Mouse (Mus musculus): ENCODE measurements around the gene Lins1.
A peak's percentile ranks its signal among the peaks of the same experiment; 100 is the strongest.

Gene Lins1

GRCm38 (mm10) chr7:66689620-66690360 is at the start of gene Lins1:
Gene Lins1 (plus strand): TSS chr7:66689889.
- DNase-seq (ENCODE audit: low spot score): peak; percentile 100

GRCm38 (mm10) chr7:66645736-66646135 is 44.0 kb upstream of the Lins1 start:
- DNase-seq (ENCODE audit: low spot score): no peak

- DNase-seq (ENCODE audit: low spot score): no peak
Observed at GRCm38 (mm10) chr7:66649181-66649580, 40.5 kb upstream of the Lins1 start.

GRCm38 (mm10) chr7:66650883-66651282 is 38.8 kb upstream of the Lins1 start:
- DNase-seq (ENCODE audit: low spot score): no peak

GRCm38 (mm10) chr7:66652216-66652615 is 37.5 kb upstream of the Lins1 start:
- DNase-seq (ENCODE audit: low spot score): no peak

GRCm38 (mm10) chr7:66653596-66653995 is 36.1 kb upstream of the Lins1 start:
- DNase-seq (ENCODE audit: low spot score): no peak

- no peak for DNase-seq (ENCODE audit: low spot score)
Observed at GRCm38 (mm10) chr7:66655471-66655870, 34.2 kb upstream of the Lins1 start.

GRCm38 (mm10) chr7:66660291-66660690 is 29.4 kb upstream of the Lins1 start:
- no peak for DNase-seq (ENCODE audit: low spot score)

GRCm38 (mm10) chr7:66660972-66661371 is 28.7 kb upstream of the Lins1 start:
- DNase-seq (ENCODE audit: low spot score): no peak

- peak; percentile 33 for DNase-seq (ENCODE audit: low spot score)
Observed at GRCm38 (mm10) chr7:66661572-66661971, 28.1 kb upstream of the Lins1 start.

DNA sequence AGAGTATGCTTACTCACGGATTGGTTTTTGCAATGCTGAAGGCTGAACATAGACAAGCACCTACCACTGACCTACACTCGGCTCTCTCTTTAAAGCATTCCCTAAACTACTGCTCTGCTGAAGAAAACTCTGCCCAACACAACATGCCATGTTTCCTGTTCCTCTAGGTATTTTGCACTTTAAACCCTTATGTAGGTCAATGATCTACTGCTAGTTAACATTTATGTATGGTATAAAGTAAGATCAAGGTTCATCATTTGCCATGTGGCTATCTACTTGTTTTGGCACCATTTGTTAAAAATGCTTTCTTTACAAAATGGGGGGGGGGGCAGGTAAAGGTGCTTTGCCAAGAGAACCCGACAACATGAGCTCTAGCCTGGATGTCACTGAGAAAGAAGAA is 26.1 kb upstream of the Lins1 start:
- DNase-seq (ENCODE audit: low spot score): no peak

DNA sequence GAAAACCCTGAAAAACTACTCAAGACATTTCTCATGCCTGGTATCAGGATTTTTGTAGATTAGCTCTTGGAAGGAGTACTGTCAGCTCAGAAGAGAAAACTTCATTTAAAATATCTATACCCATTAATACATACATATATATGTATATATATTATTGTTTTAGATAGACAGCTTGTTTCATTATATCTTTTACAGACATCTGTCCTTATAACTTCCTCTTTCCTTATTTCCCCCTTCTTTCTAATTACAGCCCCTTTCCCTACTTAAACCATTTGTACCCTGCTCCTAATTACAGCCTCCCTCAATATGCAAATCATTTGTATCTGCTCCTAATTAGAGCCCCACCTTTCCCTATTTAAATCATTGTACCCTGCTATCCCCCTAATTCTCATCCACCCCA is 22.6 kb upstream of the Lins1 start:
- no peak for DNase-seq (ENCODE audit: low spot score)

GRCm38 (mm10) chr7:66675800-66676199 is 13.9 kb upstream of the Lins1 start:
- DNase-seq (ENCODE audit: low spot score): no peak

- DNase-seq (ENCODE audit: low spot score): no peak
Observed at GRCm38 (mm10) chr7:66682119-66682863, 7.4 kb upstream of the Lins1 start.

- no peak for DNase-seq (ENCODE audit: low spot score)
Observed at GRCm38 (mm10) chr7:66688721-66689120, 968 bp upstream of the Lins1 start.

DNA sequence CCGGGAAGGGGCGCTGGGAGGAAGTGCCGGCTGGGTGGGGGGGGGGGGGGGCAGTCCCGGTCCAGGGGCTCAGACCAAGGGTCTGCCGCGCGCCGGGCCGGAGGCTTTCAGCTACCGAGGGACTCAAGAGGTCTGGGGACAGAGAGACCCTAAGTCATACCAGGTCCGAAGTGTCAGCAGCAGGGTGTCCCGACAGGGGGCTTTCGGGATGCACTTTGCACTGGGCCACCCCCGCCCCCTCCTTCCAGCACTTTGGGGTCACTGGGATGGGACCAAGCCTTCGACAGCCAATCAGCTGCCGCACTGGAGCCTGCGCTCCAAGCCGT is 432 bp upstream of the Lins1 start, which contains the start of gene Asb7:
Gene Asb7, minus strand, starts transcription at position 303 of the 326 bp plus-strand sequence.
- DNase-seq (ENCODE audit: low spot score): no peak

DNA sequence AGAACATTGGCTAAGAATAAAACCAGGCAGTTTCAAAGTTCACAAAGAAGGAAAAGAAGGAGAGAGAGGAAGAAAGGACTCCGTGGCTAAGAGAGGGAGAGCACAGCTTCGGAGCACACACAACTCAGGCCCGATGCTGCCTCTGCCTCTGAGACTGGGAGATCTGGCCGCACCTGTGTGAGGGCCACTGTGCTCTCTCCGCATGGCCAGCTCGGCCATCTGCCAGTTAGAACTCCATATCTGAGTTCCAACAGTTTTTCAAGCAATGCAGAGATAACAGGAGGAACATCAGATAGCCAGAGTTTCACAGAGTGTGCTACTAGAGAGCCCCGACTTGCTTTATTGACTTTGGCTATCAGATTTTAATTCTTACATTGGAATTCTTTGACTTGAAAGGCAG is 4.8 kb downstream of the Lins1 start:
- DNase-seq (ENCODE audit: low spot score): no peak

- DNase-seq (ENCODE audit: low spot score): no peak
Observed at GRCm38 (mm10) chr7:66702721-66703120, 13.0 kb downstream of the Lins1 start.

DNA sequence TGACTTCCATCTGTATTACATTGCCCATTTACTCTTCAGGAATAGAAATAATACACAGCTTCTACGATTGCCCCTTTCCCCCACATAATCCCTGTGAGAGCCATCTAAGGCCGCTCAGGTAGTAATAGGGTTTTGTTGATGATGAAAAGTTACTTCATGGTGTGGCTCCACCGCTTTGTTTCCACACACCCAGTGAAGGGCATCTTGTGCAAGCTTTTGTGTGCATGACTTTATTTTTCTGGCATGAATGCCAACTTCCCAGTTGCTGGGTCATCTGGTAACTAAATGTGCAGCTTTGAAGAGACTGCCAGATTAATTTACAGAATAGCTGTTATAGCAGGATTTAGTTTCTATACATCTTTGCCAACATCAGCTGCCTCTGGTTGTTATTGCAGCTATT is 14.9 kb downstream of the Lins1 start:
- DNase-seq (ENCODE audit: low spot score): no peak

- no peak for DNase-seq (ENCODE audit: low spot score)
Observed at GRCm38 (mm10) chr7:66711166-66711565, 21.5 kb downstream of the Lins1 start.

DNA sequence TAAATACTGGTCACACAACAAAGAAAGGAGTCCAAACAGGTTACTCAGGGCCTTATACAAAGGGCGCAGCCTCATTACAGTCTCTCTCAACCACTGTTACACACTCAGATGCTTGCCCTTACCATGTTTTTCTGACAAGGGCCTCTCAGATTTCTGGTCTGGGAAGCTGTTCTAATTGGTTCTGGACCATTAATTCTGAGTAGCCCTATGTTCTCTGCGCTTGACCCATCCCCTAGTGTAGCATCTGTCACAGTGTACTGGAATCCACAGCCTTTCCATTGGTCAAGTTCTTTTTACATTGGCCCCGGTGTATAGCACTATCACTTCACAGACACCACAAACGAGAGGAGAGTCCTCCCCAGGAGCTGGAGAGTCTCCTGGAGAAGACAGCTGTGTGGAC is 34.8 kb downstream of the Lins1 start:
- DNase-seq (ENCODE audit: low spot score): no peak

DNA sequence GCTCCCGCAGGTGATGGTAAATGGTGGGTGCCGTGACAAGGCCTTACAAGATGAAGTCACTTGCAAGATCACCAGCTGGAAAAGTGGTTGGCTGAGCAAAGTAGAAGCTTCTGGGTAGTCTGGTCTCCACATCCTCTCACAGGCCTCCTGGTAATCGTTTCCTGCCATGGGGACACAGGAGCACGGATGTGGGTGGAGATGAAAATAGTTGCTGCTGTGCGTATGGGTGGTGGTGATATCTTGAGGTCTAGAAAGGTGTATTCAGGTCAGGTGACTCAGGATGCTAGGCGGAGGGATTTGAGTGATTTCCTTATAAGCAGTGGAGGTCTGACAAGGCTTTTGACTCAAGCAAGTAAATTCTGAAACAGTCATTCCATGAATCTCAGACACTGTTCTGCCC is 35.3 kb downstream of the Lins1 start:
- no peak for DNase-seq (ENCODE audit: low spot score)

GRCm38 (mm10) chr7:66728072-66728471 is 38.4 kb downstream of the Lins1 start:
- DNase-seq (ENCODE audit: low spot score): no peak

DNA sequence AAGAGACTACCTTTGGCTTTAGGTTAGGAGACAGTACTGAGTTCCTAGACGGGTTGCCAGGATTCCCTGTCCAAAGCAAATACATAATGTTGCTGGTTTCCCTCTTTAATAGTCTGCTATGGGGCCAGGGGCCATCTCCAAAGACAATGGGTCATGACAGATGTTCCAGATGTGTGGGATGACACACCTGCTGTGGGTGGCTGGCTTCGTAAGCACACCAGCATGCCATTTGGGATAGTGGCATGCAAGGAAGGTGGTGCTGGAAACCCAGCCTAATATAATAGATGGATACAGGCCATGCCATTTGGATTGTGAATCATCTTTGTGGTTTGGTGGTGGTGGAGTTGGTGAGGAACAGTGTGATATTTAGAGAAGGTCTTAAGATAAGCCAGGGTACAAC is 39.5 kb downstream of the Lins1 start:
- no peak for DNase-seq (ENCODE audit: low spot score)

All from ovary, adult 18-20 months (tissue).